Mouse (Mus musculus) lung, postnatal 0 days (tissue): ENCODE measurements around the gene Prr7.

Experiments used
- CTCF ChIP-seq: IDR thresholded peaks from 2 replicates; pipeline ENCODE4 v1.5.1; 2016; ENCODE audit warnings: antibody characterized with exemption, mild to moderate bottlenecking
- EP300 ChIP-seq: IDR thresholded peaks from 2 replicates; pipeline ENCODE4 v1.6.1; 2016; ENCODE audit warnings: antibody characterized with exemption, mild to moderate bottlenecking, control low read depth

- TF ChIP-seq CTCF (peak; percentile 51), EP300 (no peak)
These were observed 8.3 kb downstream of the Prr7 start for GRCm38 (mm10) chr13:55472132-55473022.
